Mouse (Mus musculus) forebrain, embryonic 16.5 days (tissue): Measurements from ENCODE around the gene Gabrg3. TPM values are rescaled to one million over a fixed set of nuclear protein-coding genes. Genes with fewer than 3 reads are reported as not detected.

ENCODE experiments used
- ATAC-seq: fragments of 200-750 bp; cut with Nextera tagmentation; 2 replicates; pipeline ENCODE4 v1.8.0; 2017; ENCODE audit warnings: mild to moderate bottlenecking, moderate library complexity
- H3K27ac ChIP-seq: fragments of 300-500 bp; sonication (generic); 2 replicates; pipeline ENCODE4 v1.5.1; 2014; ENCODE audit warnings: low read length, control low read depth
- H3K27me3 ChIP-seq: fragments of 300-500 bp; sonication (generic); replicated peaks from 2 replicates; pipeline ENCODE4 v1.6.1; 2014; ENCODE audit warnings: low read length; ENCODE audit not compliant: control insufficient read depth, insufficient read depth
- H3K36me3 ChIP-seq: fragments of 300-500 bp; sonication (generic); 2 replicates; pipeline ENCODE4 v1.6.1; 2014; ENCODE audit not compliant: control insufficient read depth, insufficient read depth
- H3K4me1 ChIP-seq: fragments of 300-500 bp; sonication (generic); replicated peaks from 2 replicates; pipeline ENCODE4 v1.6.1; 2014; ENCODE audit warnings: low read length; ENCODE audit not compliant: control insufficient read depth, insufficient read depth
- H3K4me2 ChIP-seq: fragments of 300-500 bp; sonication (generic); 2 replicates; pipeline ENCODE4 v1.6.1; 2014; ENCODE audit warnings: mild to moderate bottlenecking, low read length, control low read depth
- H3K4me3 ChIP-seq: fragments of 300-500 bp; sonication (generic); replicated peaks from 2 replicates; pipeline ENCODE4 v1.5.1; 2014; ENCODE audit warnings: mild to moderate bottlenecking, low read length, control low read depth
- H3K9ac ChIP-seq: fragments of 300-500 bp; sonication (generic); replicated peaks from 2 replicates; pipeline ENCODE4 v1.6.1; 2014; ENCODE audit warnings: low read depth, low read length, control low read depth
- H3K9me3 ChIP-seq: fragments of 300-500 bp; sonication (generic); 2 replicates; pipeline ENCODE4 v1.6.1; 2016; ENCODE audit warnings: low read length; ENCODE audit not compliant: control insufficient read depth
- WGBS: fragments of 180-500 bp; shearing (Covaris S2); extraction: QIAGEN DNeasy Blood & Tissue Kit; methylation state at CpG from one replicate; pipeline ENCODE4 v1.1.7; 2014; 5-methylcytosine and 5-hydroxymethylcytosine counted together
- polyA plus RNA-seq: library from polyadenylated mRNA; unstranded; fragments of >200 nt; fragmentation: Nextera tagmentation; extraction: Ambion mirVana; gene quantifications from 2 replicates; pipeline ENCODE4 v1.2.1, GENCODE M21; 2015

Gabrg3 gene
- polyA plus RNA-seq, 1 experiment from 2014 or later: 8.1 TPM

GRCm38 (mm10) chr7:57153743-57154142, 233.2 kb downstream of the Gabrg3 start:
- no peak overlapping the region for H3K4me2 ChIP-seq
- no peak overlapping the region for H3K27ac ChIP-seq
- H3K9me3 ChIP-seq: no peaks in the 10 kb centered on the region
- H3K4me3 ChIP-seq: no peak overlapping the region
- no peaks in the 10 kb centered on the region for H3K27me3 ChIP-seq
- no peaks in the 10 kb centered on the region for H3K4me1 ChIP-seq
- ATAC-seq: no peak; the same call in 1 of the 2 replicates
- no peak overlapping the region for H3K9ac ChIP-seq
- H3K36me3 ChIP-seq: no peaks in the 10 kb centered on the region
- 12% methylated on average over 5 of the region's 5 CpGs for WGBS

- H3K27me3 ChIP-seq: no peaks in the 10 kb centered on the region
- 59% methylated on average over 5 of the region's 5 CpGs for WGBS
Measured at GRCm38 (mm10) chr7:57150768-57151167, 236.2 kb downstream of the Gabrg3 start.

GRCm38 (mm10) chr7:57138072-57138704, 248.8 kb downstream of the Gabrg3 start:
- ATAC-seq: no peak
- Histone ChIP-seq H3K9me3 (no peaks in the 10 kb centered on the region), H3K27me3 (no peaks in the 10 kb centered on the region), H3K4me2 (no peak overlapping the region), H3K4me1 (no peaks in the 10 kb centered on the region), H3K36me3 (no peaks in the 10 kb centered on the region), H3K27ac (no peak overlapping the region), H3K4me3 (no peak overlapping the region), H3K9ac (no peak overlapping the region)
- 94% methylated on average over 4 of the region's 4 CpGs for WGBS

More at GRCm38 (mm10) chr7:57150768-57151167, 236.2 kb downstream of the Gabrg3 start:
- Histone ChIP-seq H3K36me3 (no peaks in the 10 kb centered on the region), H3K4me2 (no peak overlapping the region), H3K9me3 (no peaks in the 10 kb centered on the region), H3K4me1 (no peaks in the 10 kb centered on the region), H3K9ac (no peak overlapping the region), H3K4me3 (no peak overlapping the region), H3K27ac (no peak overlapping the region)
- no peak for ATAC-seq

GRCm38 (mm10) chr7:57133009-57133408, 254.0 kb downstream of the Gabrg3 start:
- H3K4me1 ChIP-seq: no peaks in the 10 kb centered on the region
- no peak for ATAC-seq
- no peak overlapping the region for H3K4me3 ChIP-seq
- no peaks in the 10 kb centered on the region for H3K9me3 ChIP-seq
- no peak overlapping the region for H3K4me2 ChIP-seq
- no peaks in the 10 kb centered on the region for H3K27me3 ChIP-seq
- H3K27ac ChIP-seq: no peak overlapping the region
- H3K9ac ChIP-seq: no peak overlapping the region
- WGBS: 75% methylated on average over 4 of the region's 4 CpGs
- no peaks in the 10 kb centered on the region for H3K36me3 ChIP-seq

- Histone ChIP-seq H3K27ac (no peak overlapping the region), H3K4me1 (no peaks in the 10 kb centered on the region), H3K4me2 (no peak overlapping the region), H3K36me3 (no peaks in the 10 kb centered on the region), H3K27me3 (no peaks in the 10 kb centered on the region), H3K9ac (no peak overlapping the region), H3K4me3 (no peak overlapping the region), H3K9me3 (no peaks in the 10 kb centered on the region)
- WGBS: 89% methylated on average over 2 of the region's 2 CpGs
- no peak for ATAC-seq
Measured at GRCm38 (mm10) chr7:57132471-57132870, 254.5 kb downstream of the Gabrg3 start.

- Histone ChIP-seq H3K27me3 (no peaks in the 10 kb centered on the region), H3K4me3 (no peak overlapping the region), H3K4me2 (no peak overlapping the region), H3K4me1 (peaks cover 4% of the 10 kb centered on the region), H3K27ac (no peak overlapping the region), H3K9me3 (no peaks in the 10 kb centered on the region), H3K36me3 (no peaks in the 10 kb centered on the region), H3K9ac (no peak overlapping the region)
- ATAC-seq: peak; percentile 33; the same call in 1 of the 2 replicates
- 69% methylated on average over 3 of the region's 3 CpGs for WGBS
Measured at GRCm38 (mm10) chr7:57100065-57100464, 286.9 kb downstream of the Gabrg3 start.

GRCm38 (mm10) chr7:57082071-57082470, 304.9 kb downstream of the Gabrg3 start:
- H3K9me3 ChIP-seq: no peaks in the 10 kb centered on the region
- H3K4me3 ChIP-seq: no peak overlapping the region
- ATAC-seq: no peak
- H3K27me3 ChIP-seq: no peaks in the 10 kb centered on the region
- no peak overlapping the region for H3K9ac ChIP-seq
- no peak overlapping the region for H3K4me2 ChIP-seq
- no peaks in the 10 kb centered on the region for H3K36me3 ChIP-seq
- WGBS: 72% methylated on average over 3 of the region's 3 CpGs
- H3K4me1 ChIP-seq: no peaks in the 10 kb centered on the region
- H3K27ac ChIP-seq: no peak overlapping the region

- WGBS: 90% methylated on average over 2 of the region's 2 CpGs
- no peak overlapping the region for H3K9ac ChIP-seq
- ATAC-seq: peak; percentile 58
- H3K4me3 ChIP-seq: no peak overlapping the region
- no peak overlapping the region for H3K4me2 ChIP-seq
- no peak overlapping the region for H3K27ac ChIP-seq
- H3K9me3 ChIP-seq: no peaks in the 10 kb centered on the region
- no peaks in the 10 kb centered on the region for H3K36me3 ChIP-seq
- no peaks in the 10 kb centered on the region for H3K27me3 ChIP-seq
- no peaks in the 10 kb centered on the region; the same call in 1 of the 2 replicates for H3K4me1 ChIP-seq
Measured at GRCm38 (mm10) chr7:57071435-57072160, 315.4 kb downstream of the Gabrg3 start.

- no peaks in the 10 kb centered on the region for H3K9me3 ChIP-seq
- no peak overlapping the region for H3K4me2 ChIP-seq
- 93% methylated on average over 3 of the region's 3 CpGs for WGBS
- no peak overlapping the region for H3K27ac ChIP-seq
- no peak for ATAC-seq
- no peaks in the 10 kb centered on the region for H3K4me1 ChIP-seq
- H3K9ac ChIP-seq: no peak overlapping the region
- H3K27me3 ChIP-seq: no peaks in the 10 kb centered on the region
- H3K4me3 ChIP-seq: no peak overlapping the region
- no peaks in the 10 kb centered on the region for H3K36me3 ChIP-seq
Measured at GRCm38 (mm10) chr7:57065398-57065797, 321.6 kb downstream of the Gabrg3 start.
